9 mouse cellular contexts compared by ENCODE assay signal in the genomic region with DNA sequence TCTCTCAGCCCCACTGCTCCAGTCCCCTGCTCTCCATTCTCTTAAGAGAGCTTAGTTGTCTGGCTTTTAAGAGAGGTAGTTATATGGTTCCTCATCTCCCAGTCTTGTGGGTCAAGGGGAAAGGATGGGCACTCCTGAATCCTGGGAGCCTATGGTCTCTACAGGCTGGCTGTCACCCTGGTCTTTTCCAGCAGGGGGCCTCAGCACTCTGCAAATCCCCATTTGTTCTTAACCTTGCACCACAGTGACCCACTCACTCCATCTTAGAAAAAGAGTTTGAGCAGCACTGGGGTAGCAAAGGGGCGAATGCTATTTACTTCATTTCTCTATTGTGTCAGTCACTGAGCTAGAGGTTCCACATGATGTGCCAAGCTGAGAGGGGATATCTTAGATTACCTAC. TPM values are rescaled to one million over a fixed set of nuclear protein-coding genes. Genes with fewer than 3 reads are reported as not detected.
DNase-seq lines count a peak whose midpoint lies in the region; ATAC-seq and TF ChIP-seq lines count a peak whose summit lies in the region.
"Had no signal": no experiment of that assay in that cellular context is flagged by ENCODE, and none has a peak within 500 bp of the region (broad histone marks: within the 10 kb centered on the region; RNA-seq: fewer than 3 reads in every experiment).

No protein-coding gene starts in this region.

- H3K4me3 ChIP-seq in intestine, postnatal 0 days (ENCODE audit: low read depth, low read length), result no peak overlapping the region
- H3K4me3 ChIP-seq in intestine, embryonic 15.5 days (replicated peaks), result no peak overlapping the region
- H3K4me3 ChIP-seq in E14TG2a.4 (replicated peaks; ENCODE audit: low read length), result no peak overlapping the region
- H3K4me3 ChIP-seq: limb, embryonic 12.5 days had no signal

- TF ChIP-seq CTCF in intestine, postnatal 0 days (IDR thresholded peaks at IDR 0.05; ENCODE audit: low read depth), result peak; percentile 82
- peak; percentile 46 for TF ChIP-seq CTCF in E14TG2a.4 (conservative IDR thresholded peaks at IDR 0.05; ENCODE audit: low read length)

- no peaks in the 10 kb centered on the region for H3K27me3 ChIP-seq in intestine, postnatal 0 days (replicated peaks; ENCODE audit: control insufficient read depth, insufficient read depth, low read length)
- no peaks in the 10 kb centered on the region for H3K27me3 ChIP-seq in intestine, embryonic 15.5 days (replicated peaks)
- H3K27me3 ChIP-seq in E14TG2a.4 (ENCODE audit: insufficient read depth, low read length), result no peaks in the 10 kb centered on the region
- H3K27me3 ChIP-seq: limb, embryonic 12.5 days had no signal

- no peak overlapping the region for H3K4me2 ChIP-seq in intestine, postnatal 0 days (replicated peaks; ENCODE audit: low read depth)
- no peak overlapping the region for H3K4me2 ChIP-seq in intestine, embryonic 15.5 days (replicated peaks)
- H3K4me2 ChIP-seq: limb, embryonic 12.5 days had no signal

- no peaks in the 10 kb centered on the region for H3K9me3 ChIP-seq in intestine, postnatal 0 days (ENCODE audit: control insufficient read depth)
- no peaks in the 10 kb centered on the region for H3K9me3 ChIP-seq in intestine, embryonic 15.5 days
- H3K9me3 ChIP-seq in E14TG2a.4 (ENCODE audit: low read length), result no peaks in the 10 kb centered on the region
- H3K9me3 ChIP-seq: limb, embryonic 12.5 days had no signal

- H3K9ac ChIP-seq in intestine, postnatal 0 days (ENCODE audit: low read depth, low read length), result no peak overlapping the region
- H3K9ac ChIP-seq in intestine, embryonic 15.5 days, result no peak overlapping the region
- H3K9ac ChIP-seq: limb, embryonic 12.5 days had no signal

- H3K27ac ChIP-seq in intestine, postnatal 0 days (ENCODE audit: low read depth, low read length), result no peak overlapping the region
- no peak overlapping the region for H3K27ac ChIP-seq in intestine, embryonic 15.5 days
- H3K27ac ChIP-seq: limb, embryonic 12.5 days had no signal

- ATAC-seq in intestine, postnatal 0 days, result no peak
- no peak for ATAC-seq in intestine, embryonic 15.5 days
- ATAC-seq in inflammation-experienced regulatory T-cells, adult 6 months, result peak; percentile 33

- DNase-seq in 416B (ENCODE audit: low read depth), result peak; percentile 61
- DNase-seq in c-Kit-positive CD71-positive TER-119-positive erythroid progenitor cells, embryonic 14.5 days (ENCODE audit: low spot score), result peak; percentile 37
- peak; percentile 47 to 54 for DNase-seq in natural killer cell, adult 2 months (ENCODE audit: low spot score in 2 of 2)
- no peak for DNase-seq in left cerebral cortex, adult 11 months (ENCODE audit: low spot score)

- H3K36me3 ChIP-seq in intestine, postnatal 0 days (ENCODE audit: control insufficient read depth, insufficient read depth), result peaks cover 76% of the 10 kb centered on the region
- peaks cover 34% of the 10 kb centered on the region for H3K36me3 ChIP-seq in intestine, embryonic 15.5 days
- H3K36me3 ChIP-seq in E14TG2a.4 (ENCODE audit: insufficient read depth, low read length), result peaks cover 82% of the 10 kb centered on the region

- WGBS in intestine, postnatal 0 days, result 69% methylated on average over 1 of the region's 1 CpGs
- 62% methylated on average over 1 of the region's 1 CpGs for WGBS in intestine, embryonic 15.5 days

- peaks cover 9% of the 10 kb centered on the region; the same call in 1 of the 2 replicates for H3K4me1 ChIP-seq in intestine, postnatal 0 days (replicated peaks; ENCODE audit: control insufficient read depth, insufficient read depth, low read length)
- H3K4me1 ChIP-seq in intestine, embryonic 15.5 days (replicated peaks), result peaks cover 11% of the 10 kb centered on the region
- H3K4me1 ChIP-seq in E14TG2a.4 (replicated peaks; ENCODE audit: low read depth, low read length), result peaks cover 12% of the 10 kb centered on the region

RNA-seq across cellular contexts. Expression of gene Rnf214, which starts 5.0 kb away (rescaled TPM):
- polyA plus RNA-seq in intestine, postnatal 0 days (2015; fragmentation: Nextera tagmentation; extraction: Ambion mirVana), result 21.5 and 27.6 TPM in 2 replicates
- 36.2 and 36.9 TPM in 2 replicates for polyA plus RNA-seq in intestine, embryonic 15.5 days (2015; fragmentation: Nextera tagmentation; extraction: Ambion mirVana)
- polyA plus RNA-seq in inflammation-experienced regulatory T-cells, adult 6 months (2017; shearing (Covaris generic)), result 10 to 100 TPM; 22.5 to 42.6 (median 30.6) TPM

RNA-seq across cellular contexts. Expression of gene Pcsk7, which starts 5.4 kb away (rescaled TPM):
- 16.9 and 17.3 TPM in 2 replicates for polyA plus RNA-seq in intestine, postnatal 0 days (2015; fragmentation: Nextera tagmentation; extraction: Ambion mirVana)
- polyA plus RNA-seq in intestine, embryonic 15.5 days (2015; fragmentation: Nextera tagmentation; extraction: Ambion mirVana), result 18.5 and 20.2 TPM in 2 replicates
- polyA plus RNA-seq in inflammation-experienced regulatory T-cells, adult 6 months (2017; shearing (Covaris generic)), result 10 to 100 TPM; 13.3 to 17.7 (median 17.4) TPM

RNA-seq across cellular contexts. Expression of gene Tagln, which starts 24.2 kb away (rescaled TPM):
- 416 and 455 TPM in 2 replicates for polyA plus RNA-seq in intestine, postnatal 0 days (2015; fragmentation: Nextera tagmentation; extraction: Ambion mirVana)
- polyA plus RNA-seq in intestine, embryonic 15.5 days (2015; fragmentation: Nextera tagmentation; extraction: Ambion mirVana), result 304 and 345 TPM in 2 replicates
- polyA plus RNA-seq in inflammation-experienced regulatory T-cells, adult 6 months (2017; shearing (Covaris generic)), result 1 to 10 TPM in 2 of 3 experiments, under 1 TPM in 1; 0.40 to 2.2 (median 1.1) TPM

RNA-seq across cellular contexts. Expression of gene Sidt2, which starts 43.4 kb away (rescaled TPM):
- polyA plus RNA-seq in intestine, postnatal 0 days (2015; fragmentation: Nextera tagmentation; extraction: Ambion mirVana), result 65.0 and 70.5 TPM in 2 replicates
- 36.3 and 39.6 TPM in 2 replicates for polyA plus RNA-seq in intestine, embryonic 15.5 days (2015; fragmentation: Nextera tagmentation; extraction: Ambion mirVana)
- polyA plus RNA-seq in inflammation-experienced regulatory T-cells, adult 6 months (2017; shearing (Covaris generic)), result 10 to 100 TPM; 27.0 to 48.9 (median 35.8) TPM

Comparison
In these comparisons a context has a peak if more than half of its experiments do, and no peak if none do; other contexts are left out.
1. RNA of gene Tagln, which starts 24.2 kb away (polyA plus RNA-seq): 416 to 455 TPM in intestine, postnatal 0 days and 304 to 345 TPM in intestine, embryonic 15.5 days; 0.40 to 2.2 TPM in inflammation-experienced regulatory T-cells, adult 6 months; every median in the first group is over 10 times any median in the second.